Mouse (Mus musculus): ENCODE measurements at regions not wholly inside any gene's neighbourhood (a gene's known extent, or its start where the extent isn't known, plus 50 kb on each side); places are given as distances from the start of the nearest gene placed in this dataset.

DNA sequence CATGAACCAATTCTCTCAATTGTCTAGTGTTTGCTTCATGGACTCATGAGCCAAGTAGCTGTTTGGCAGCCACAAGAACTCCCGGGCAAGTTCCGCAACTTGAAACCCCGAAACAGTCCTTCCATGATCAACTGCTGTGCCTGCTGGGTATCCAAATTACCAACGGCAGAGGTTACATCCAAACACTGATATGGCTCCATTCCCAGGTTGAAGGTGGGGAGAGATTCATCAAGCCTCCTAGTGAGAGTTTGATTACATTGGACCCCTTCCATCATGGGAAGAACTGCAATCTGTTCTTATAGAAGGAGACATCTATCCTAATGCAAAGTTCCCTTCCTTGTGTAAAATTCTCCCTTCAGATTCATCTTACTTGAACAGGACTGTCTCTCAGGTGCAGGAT, 486.8 kb upstream of the Arpp21 start:
- no peaks in the 10 kb centered on the region for H3K36me3 ChIP-seq
- H3K4me1 ChIP-seq: peaks cover 13% of the 10 kb centered on the region
- H3K4me3 ChIP-seq: no peak overlapping the region
- no peaks in the 10 kb centered on the region for H3K9me3 ChIP-seq
- no peak overlapping the region for H3K4me2 ChIP-seq (replicated peaks)
- ATAC-seq (replicated peaks): no peak
- H3K27ac ChIP-seq (replicated peaks): 0 out of 2 replicates have a peak overlapping the region, but pooled peaks have one; percentile 5
- H3K9ac ChIP-seq (replicated peaks): no peak overlapping the region
- H3K27me3 ChIP-seq: no peaks in the 10 kb centered on the region
- 70% methylated on average over 4 of the region's 4 CpGs for WGBS

DNA sequence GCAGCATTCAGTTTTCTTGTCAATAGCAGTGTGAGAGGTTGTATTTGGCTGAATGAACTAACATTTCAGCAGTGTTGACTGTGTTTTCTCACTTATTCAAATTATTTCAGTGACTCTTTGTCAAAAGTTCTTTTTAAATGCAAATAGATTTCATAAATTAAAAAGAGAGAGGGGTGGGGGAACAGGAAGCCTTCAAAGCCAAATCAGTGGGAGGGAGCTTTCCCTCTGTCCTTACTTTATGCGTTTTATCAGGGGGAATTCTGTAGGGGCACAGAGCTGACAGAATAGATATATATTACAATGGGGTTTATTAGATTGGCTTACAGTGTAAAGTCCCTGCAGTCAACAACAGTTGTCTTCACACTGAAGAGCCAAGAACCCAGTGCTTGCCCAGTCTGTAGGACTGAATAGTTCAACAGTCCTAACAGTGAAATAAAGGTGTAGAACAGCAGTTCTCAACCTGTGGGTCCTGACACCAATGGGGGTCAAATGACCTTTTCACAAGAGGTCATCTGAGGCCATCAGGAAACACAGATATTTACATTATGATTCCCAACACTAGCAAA, 479.5 kb upstream of the Arpp21 start:
- Histone ChIP-seq H3K27ac (replicated peaks) (no peak overlapping the region), H3K4me1 (peaks cover 8% of the 10 kb centered on the region), H3K4me3 (no peak overlapping the region), H3K36me3 (no peaks in the 10 kb centered on the region), H3K9me3 (no peaks in the 10 kb centered on the region), H3K4me2 (replicated peaks) (no peak overlapping the region), H3K27me3 (no peaks in the 10 kb centered on the region), H3K9ac (replicated peaks) (no peak overlapping the region)
- peak; percentile 35 for ATAC-seq (replicated peaks)
- 6% methylated on average over 1 of the region's 1 CpGs for WGBS

DNA sequence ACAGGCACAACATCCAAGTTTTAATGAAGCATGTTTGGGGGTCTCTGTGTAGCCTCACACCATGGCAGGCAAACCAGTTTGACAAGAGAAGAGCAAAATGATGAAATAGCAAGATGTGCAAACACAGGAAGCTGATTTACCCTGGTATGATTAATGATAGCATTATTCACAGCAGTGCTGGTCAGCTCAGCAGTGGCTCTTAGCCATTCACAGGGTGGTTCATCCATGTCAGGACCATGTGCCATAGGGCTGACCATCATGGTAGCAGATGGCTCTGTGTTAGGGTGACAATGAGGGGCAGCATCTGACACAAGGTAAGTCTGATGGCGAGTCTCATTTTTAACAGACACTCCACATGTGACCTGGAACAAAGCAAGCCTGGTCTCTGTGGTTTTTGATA, 443.1 kb upstream of the Arpp21 start:
- Histone ChIP-seq H3K9ac (replicated peaks) (no peak overlapping the region), H3K27ac (replicated peaks) (no peak overlapping the region), H3K27me3 (no peaks in the 10 kb centered on the region), H3K36me3 (no peaks in the 10 kb centered on the region), H3K4me1 (no peaks in the 10 kb centered on the region), H3K4me2 (replicated peaks) (no peak overlapping the region), H3K4me3 (no peak overlapping the region), H3K9me3 (no peaks in the 10 kb centered on the region)
- ATAC-seq (replicated peaks): no peak
- 74% methylated on average over 1 of the region's 1 CpGs for WGBS

DNA sequence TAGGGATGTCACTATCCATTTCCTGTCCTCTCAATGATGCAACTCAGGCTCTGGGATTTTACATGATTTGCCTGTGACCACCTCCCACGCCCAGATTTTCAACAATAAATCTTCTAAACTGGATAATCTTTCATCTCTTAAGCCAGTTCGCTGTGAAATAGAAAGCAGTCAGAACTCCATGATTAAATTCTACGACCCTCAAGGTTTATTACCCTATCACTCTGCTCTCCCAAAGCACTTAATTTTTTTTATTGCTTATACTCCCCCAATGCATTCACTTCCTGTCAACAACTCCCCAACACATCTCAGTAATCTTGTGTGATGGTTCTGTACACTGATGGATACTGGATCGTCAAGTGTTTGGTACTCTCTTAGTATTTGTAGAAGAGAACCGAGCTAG, 439.5 kb upstream of the Arpp21 start:
- Histone ChIP-seq H3K9ac (replicated peaks) (no peak overlapping the region), H3K4me1 (no peaks in the 10 kb centered on the region), H3K4me2 (replicated peaks) (no peak overlapping the region), H3K27ac (replicated peaks) (no peak overlapping the region), H3K27me3 (no peaks in the 10 kb centered on the region), H3K4me3 (no peak overlapping the region), H3K9me3 (no peaks in the 10 kb centered on the region), H3K36me3 (no peaks in the 10 kb centered on the region)
- 89% methylated on average over 5 of the region's 5 CpGs for WGBS
- ATAC-seq (replicated peaks): no peak

Data from forebrain, embryonic 15.5 days (tissue).